Mouse (Mus musculus) adrenal gland, adult 18-20 months (tissue): ENCODE data around the gene Btbd35f8. TPM values are rescaled to one million over a fixed set of nuclear protein-coding genes. Genes with fewer than 3 reads are reported as not detected.
"Not testable (repeated sequence)": the region's sequence is repeated elsewhere in the genome, so short reads cannot be mapped to it uniquely, and the experiment has no call there.

Experiments
- DNase-seq, 2 experiments: peaks; one replicate each; pipeline ENCODE4 v3.0.0; 2021 to 2022; ENCODE audit warnings: low spot score in 2 of 2
- long read RNA-seq, 2 experiments: library from polyadenylated mRNA; stranded (forward); transcript quantifications; one replicate each; pipeline ENCODE4 v2.0.0; 2021
- total RNA-seq, 2 experiments: library from RNA; stranded (reverse); gene quantifications; 1 replicate in 1 of 2; 2 replicates in 1 of 2; pipeline ENCODE4 v1.2.3; 2021

Btbd35f8 gene
- total RNA-seq, result not detected
- long read RNA-seq, experiment 1, result 0 reads
- long read RNA-seq, experiment 2, result 0 reads

GRCm38 (mm10) chrX:34450224-34450623 lies at the start of gene Btbd35f8:
Gene Btbd35f8, plus strand, starts transcription at chrX:34450524.
- DNase-seq, result not testable (repeated sequence)

Other genes with a start within 250 kb of the Btbd35f8 start
- not detected for gene Spin2g, start 211.8 kb upstream of the Btbd35f8 start, total RNA-seq